Mouse (Mus musculus) monocyte, adult 5-6 weeks (primary cell): ENCODE measurements around the gene Snd1. TPM values are rescaled to one million over a fixed set of nuclear protein-coding genes. Genes with fewer than 3 reads are reported as not detected.

Experiments used
- ATAC-seq: fragments of 153-309, 156-312 bp; replicated peaks from 2 replicates; pipeline ENCODE4 v1.8.0; 2017; ENCODE audit warnings: mild to moderate bottlenecking; ENCODE audit not compliant: low TSS enrichment, insufficient number of reproducible peaks, severe bottlenecking, poor library complexity, low FRiP score
- total RNA-seq: library from RNA; stranded (forward); fragments of 200-1000, 200-491, 200-594 nt; gene quantifications from 3 replicates; pipeline ENCODE4 v1.2.3, GENCODE M21; 2017

Gene Snd1
- total RNA-seq, 1 experiment from 2014 or later: 110 TPM

DNA sequence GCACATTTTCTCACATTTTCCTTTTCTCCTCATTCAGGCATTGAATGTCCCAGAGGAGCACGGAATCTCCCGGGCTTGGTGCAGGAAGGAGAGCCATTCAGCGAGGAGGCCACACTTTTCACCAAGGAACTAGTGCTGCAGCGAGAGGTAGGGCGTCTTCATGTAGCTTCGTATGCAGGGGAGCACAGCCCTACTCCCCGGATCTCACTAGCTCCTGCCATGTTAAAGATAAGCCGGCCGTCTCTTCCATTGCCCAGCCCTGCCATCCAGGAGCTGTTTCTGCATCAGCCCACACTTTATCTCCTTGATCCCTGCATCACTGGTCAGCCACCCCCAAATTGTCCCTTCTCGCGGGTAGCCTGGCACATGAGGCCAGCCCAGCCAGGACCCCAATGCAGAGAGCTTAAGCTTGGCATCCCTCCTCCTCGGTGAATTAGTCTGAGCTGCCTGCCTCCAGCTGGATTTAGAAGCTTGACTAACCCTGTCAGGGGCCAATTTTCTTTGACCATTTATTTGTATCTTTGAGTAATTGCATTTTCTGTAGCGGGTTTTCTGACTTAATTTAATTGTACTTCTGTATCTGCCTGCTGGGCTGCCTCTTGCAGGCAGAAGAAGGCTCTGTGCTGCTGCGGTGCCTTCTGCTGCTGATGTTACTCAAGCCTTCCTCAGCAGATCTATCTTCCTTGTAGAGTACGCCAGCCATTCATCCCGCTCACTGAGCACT lies 321.0 kb downstream of the Snd1 start:
- no peak for ATAC-seq

DNA sequence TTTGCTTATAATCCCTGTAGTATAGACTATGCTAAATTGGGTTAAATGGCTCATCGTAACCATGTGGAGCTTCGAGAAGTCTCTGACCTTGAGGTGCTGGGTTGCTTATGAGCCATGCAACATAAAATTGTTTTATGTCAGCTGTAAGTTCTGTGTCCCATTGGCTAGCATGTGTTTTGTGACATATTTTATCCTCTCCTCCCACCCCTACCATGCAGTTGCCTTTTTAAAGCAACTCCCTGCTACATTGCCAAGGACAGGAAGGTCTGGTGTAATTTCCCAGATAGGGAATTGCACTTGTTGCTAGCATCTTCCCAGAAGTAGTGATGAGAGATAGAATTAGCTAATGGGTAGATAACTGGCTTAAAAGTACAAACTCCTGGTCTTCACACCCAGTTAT lies 324.9 kb downstream of the Snd1 start:
- ATAC-seq: no peak

DNA sequence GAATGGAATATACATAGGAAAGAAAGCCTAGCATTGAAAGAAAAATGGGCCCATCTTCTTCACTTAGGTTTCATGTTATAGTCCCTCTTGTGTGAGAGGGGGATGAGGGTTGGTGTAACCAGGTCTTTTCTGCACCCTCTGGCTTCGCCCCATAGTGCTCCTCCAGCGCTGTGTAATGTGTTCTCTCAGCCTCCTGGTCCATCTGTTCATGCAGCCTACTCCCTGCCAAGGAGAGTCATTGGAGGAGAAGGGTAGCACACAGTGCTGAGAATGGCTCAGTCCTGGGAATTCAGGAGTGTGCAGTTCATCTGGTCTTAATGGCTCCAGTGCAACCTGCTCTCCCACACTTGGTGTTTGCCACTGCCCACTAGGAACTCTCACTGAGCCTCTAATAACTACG lies 326.0 kb downstream of the Snd1 start:
- ATAC-seq: no peak

- no peak for ATAC-seq
Measured at GRCm38 (mm10) chr6:28803678-28804279, 328.8 kb downstream of the Snd1 start.

GRCm38 (mm10) chr6:28804751-28805150 lies 329.8 kb downstream of the Snd1 start:
- ATAC-seq: no peak

DNA sequence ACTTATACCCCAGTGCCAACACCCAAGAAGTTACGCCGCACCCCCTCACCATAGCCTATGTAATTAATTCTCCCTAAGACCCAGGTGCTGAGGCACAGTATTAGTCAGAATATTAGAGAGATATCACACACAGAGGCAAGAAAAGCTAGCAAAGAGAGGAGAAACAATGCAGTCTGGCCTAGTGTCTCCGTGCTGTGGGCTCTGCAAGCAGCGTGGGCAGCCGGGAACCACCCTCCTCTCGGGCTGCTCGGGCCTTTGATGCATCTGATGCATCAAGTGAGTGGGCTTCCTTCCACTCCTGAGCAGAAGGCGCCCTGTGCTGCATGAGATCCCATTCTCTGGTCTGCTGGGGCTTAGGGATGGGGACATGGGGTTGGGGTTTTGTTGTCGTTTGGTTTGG lies 338.1 kb downstream of the Snd1 start:
- no peak for ATAC-seq

DNA sequence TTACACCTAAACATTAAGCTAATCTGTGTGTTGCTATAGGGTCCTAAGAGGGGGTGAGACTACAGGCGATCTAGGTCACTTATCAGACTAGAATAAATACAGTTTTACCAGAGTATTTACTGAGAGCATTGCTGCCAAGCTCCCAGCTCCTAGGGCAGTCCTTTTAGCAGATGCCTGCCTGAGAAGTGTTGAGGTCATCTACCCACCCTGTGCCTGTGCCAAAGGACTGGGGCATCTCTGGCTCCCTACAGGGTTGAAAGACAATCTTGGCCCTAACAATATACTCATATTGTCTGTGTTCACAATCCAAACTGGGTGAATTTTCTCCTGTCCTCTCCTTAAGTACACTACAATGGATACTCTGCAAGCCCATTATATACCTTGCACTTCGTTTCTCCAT lies 340.0 kb downstream of the Snd1 start:
- ATAC-seq: no peak

DNA sequence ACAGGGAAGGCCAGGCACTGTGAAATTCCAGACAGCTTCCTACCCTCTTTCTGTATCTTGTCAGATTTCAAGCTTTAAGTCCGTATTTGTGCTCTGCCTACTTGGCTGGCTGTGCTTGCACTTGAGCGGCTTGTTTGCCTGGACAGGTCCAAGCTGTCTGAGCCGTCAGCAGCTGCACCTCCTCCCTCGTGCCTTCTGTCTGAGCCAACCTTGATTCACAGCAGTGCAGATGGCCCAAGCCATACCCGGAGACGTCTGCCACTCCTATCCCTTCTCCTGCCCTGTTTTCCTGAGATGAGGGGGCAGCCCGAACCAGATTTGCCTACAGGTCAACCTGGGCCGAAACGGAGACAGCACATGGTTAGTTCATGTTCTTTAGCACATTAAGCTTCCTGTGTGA lies 342.1 kb downstream of the Snd1 start:
- no peak for ATAC-seq

- ATAC-seq: no peak
Measured at GRCm38 (mm10) chr6:28819509-28820358, 344.8 kb downstream of the Snd1 start.

DNA sequence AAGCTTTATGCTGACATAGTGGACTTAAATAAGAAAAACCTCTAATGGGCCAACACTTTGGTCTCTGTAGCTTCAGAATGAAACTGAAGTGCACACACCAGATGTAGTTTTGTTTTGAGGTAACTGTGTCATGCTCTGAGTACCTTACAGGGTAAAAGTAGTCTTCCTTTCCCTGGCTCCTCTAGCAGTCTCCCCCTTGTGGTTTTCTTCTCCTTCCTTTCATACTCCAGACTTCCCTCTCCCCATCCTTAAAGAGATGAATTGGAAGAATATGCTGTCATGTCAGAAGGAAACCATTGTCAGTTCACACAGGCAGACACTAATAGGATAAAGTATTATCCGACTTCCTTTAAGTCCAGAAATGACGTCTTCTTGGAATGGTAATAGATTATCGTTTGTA lies 347.4 kb downstream of the Snd1 start:
- no peak for ATAC-seq

GRCm38 (mm10) chr6:28823375-28823774 lies 348.4 kb downstream of the Snd1 start:
- no peak for ATAC-seq

DNA sequence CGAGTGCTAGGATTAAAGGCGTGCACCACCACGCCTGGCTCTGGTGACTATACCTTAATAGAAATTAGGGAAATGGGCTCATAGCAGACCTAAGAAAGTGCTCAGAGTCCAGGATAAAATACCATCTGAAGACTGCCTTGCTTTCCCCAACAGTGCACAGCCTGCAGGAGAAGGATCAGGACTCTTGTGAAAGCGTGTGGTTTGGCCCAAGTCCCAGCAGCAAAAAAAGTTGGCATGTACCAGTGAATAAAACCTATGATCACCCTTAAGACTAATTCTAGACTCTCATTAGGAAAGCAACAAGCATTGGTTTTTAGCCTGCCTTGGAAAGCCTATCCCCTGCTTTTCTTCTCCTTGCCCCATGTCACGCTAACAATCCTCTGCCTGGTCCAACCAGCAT lies 348.9 kb downstream of the Snd1 start:
- ATAC-seq: no peak

GRCm38 (mm10) chr6:28825894-28826293 lies 351.0 kb downstream of the Snd1 start:
- no peak for ATAC-seq

DNA sequence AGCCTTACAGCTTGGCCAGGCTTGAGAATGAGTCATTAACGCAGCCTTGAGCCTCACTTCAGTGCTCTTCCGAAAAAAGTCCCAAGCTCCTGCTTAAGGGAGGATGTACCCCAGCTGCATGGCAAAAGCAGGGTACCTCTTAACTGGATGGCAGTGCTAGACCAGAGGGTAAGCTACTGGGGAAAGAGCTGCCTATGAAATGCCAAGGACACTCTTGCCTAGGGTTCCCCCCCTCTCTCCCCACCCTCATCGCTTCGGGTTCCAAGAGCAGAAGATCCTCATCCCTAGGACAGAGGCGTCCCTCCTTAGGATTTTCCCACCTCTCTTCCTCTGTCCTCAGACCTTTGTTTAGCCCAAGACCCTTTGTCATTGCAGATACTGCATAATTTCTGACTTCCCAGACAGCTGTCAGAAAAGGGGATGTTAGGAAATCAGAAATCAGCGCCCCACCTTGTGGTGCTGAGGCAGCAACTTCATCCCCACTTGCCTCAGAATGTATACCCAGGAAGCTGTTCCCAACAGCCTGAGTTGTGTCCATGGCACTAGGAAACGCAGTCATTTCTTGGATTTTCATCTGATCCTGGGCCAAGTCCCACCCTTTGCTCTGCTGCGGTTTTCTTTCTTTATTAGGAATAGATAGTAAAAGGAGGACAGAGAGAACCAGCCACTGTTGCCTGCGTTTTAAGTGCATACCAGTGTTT lies 351.9 kb downstream of the Snd1 start:
- ATAC-seq: no peak

DNA sequence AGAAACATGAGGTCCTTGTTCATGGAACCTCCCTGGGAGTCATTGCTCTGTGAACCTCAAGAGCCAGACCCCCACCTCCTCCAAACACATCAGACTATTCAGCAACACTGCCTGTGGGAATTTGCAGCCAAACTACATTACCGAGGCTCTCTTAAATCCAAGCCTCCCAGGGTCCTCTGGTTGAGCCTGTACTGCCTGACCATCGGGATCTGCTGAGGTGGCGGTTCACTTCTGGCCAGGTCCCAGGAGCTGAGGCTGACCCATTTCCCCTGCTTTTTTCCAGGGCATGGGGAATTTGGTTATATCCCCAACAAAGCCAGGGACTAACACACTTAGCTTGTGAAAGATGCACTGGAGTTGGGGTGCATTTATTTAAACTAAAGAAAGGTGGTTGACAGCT lies 352.6 kb downstream of the Snd1 start:
- ATAC-seq: no peak

- no peak for ATAC-seq
Measured at GRCm38 (mm10) chr6:28828593-28828992, 353.7 kb downstream of the Snd1 start.

DNA sequence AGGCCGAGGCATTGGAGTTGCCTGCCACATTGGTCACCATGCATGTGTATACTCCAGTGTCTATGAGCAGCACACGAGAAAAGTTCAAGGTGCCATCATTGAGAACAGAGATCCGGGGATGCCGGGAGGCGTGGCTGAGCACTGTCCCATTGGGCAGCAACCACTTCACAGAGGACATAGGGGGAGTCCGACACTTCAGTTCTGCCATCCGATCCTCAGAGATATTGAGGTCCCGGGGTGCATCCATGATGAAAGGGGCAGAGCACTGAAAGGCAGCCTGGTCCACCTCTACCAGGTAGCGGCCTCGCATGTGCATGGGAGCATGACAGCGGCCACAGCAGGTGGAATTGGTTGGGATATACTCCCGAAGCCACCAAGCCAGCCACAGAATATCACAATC lies 355.4 kb downstream of the Snd1 start:
- ATAC-seq: no peak

DNA sequence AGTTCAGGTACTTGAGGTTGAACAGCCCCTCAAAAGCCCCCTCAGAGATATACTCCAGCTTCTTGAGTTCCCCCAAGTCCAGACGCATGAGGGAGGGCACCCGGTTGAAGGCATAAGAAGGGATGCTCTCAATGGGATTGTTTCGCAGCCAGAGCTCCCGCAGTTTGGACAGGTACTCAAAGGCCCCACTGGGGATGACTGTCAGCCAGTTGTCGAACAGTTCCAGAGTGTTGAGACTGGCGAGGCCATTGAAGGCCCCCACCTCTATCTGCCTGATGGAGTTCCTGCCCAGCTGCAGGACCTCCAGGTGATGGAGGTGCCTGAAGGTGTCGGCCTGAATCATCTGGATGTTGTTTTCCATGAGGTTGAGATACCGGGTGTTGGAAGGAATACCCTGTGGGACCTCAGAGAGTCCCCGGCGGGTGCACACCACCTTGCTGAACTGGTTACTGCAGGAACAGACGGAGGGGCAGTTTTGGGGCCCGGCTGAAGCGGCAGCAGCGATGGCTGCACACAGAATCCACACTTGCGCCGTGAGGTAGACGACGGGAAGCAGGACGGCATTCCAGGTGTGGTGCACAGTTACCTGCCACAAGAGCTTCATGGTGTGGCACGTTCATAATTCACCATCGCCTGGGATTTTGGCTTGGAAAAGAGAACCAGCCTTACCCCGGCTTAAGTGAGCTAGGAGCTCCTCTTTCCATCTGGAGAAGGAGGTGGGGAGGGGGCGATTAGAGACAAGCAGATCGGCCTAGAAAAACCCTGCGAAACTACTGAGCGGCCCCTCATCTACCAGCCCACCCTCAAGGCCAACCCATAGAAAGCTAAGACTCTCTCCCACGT lies 356.3 kb downstream of the Snd1 start, which contains the start of gene Lrrc4:
Lrrc4 (minus strand) TSS at position 737 of the 843 bp plus-strand sequence.
- ATAC-seq: no peak
